Mouse (Mus musculus) CH12.LX (cell line): ENCODE data around the gene Gsdme. TPM values are rescaled to one million over a fixed set of nuclear protein-coding genes. Genes with fewer than 3 reads are reported as not detected.

Experiments
- DNase-seq: peaks from one replicate; pipeline ENCODE4 v3.0.0-alpha.2; 2013; ENCODE audit errors: extremely low read depth
- H3K27ac ChIP-seq: 2 replicates; pipeline ENCODE4 v1.5.1; 2012; ENCODE audit warnings: low read depth, mild to moderate bottlenecking, control low read depth, moderate library complexity; ENCODE audit not compliant: insufficient read depth
- H3K27me3 ChIP-seq: replicated peaks from 2 replicates; pipeline ENCODE3; 2012; ENCODE audit warnings: inconsistent platforms
- H3K36me3 ChIP-seq, 2 experiments: replicated peaks in 1 of 2; 2 replicates each; pipeline versions ENCODE3 to v1.6.1; 2012; ENCODE audit warnings: inconsistent platforms in 1 of 2, low read length in 1 of 2, mild to moderate bottlenecking in 1 of 2, mixed read lengths in 1 of 2, moderate library complexity in 1 of 2; ENCODE audit not compliant: control insufficient read depth in 1 of 2, insufficient read depth in 1 of 2
- H3K4me1 ChIP-seq, 2 experiments: 2 replicates each; pipeline ENCODE4 v1.6.1; 2012; ENCODE audit warnings: inconsistent platforms in 1 of 2, moderate library complexity in 1 of 2; ENCODE audit not compliant: insufficient read depth in 2 of 2, control insufficient read depth in 1 of 2
- H3K4me2 ChIP-seq: 2 replicates; pipeline ENCODE4 v1.6.1; 2012; ENCODE audit warnings: low read depth, mild to moderate bottlenecking, control low read depth; ENCODE audit not compliant: poor library complexity, insufficient read depth, severe bottlenecking
- H3K4me3 ChIP-seq, 3 experiments: fragments of 150-350 bp in 1 of 3; sonication (generic) in 1 of 3; replicated peaks in 1 of 3; 2 replicates each; pipeline versions ENCODE3 to v1.5.1; 2011 to 2012; ENCODE audit warnings: low read depth in 2 of 3, low read length in 2 of 3, mild to moderate bottlenecking in 2 of 3, moderate library complexity in 2 of 3, control low read depth in 1 of 3, improper control_type of control experiment in 1 of 3, inconsistent platforms in 1 of 3, mixed read lengths in 1 of 3; ENCODE audit not compliant: poor library complexity in 1 of 3
- H3K79me2 ChIP-seq: replicated peaks from 2 replicates; pipeline ENCODE4 v1.6.1; 2012; ENCODE audit warnings: mild to moderate bottlenecking, moderate library complexity; ENCODE audit not compliant: control insufficient read depth, poor library complexity, insufficient read depth, severe bottlenecking; ENCODE audit errors: extremely low read depth
- H3K9ac ChIP-seq: 2 replicates; pipeline ENCODE4 v1.6.1; 2012; ENCODE audit warnings: low read depth, mild to moderate bottlenecking, control low read depth, moderate library complexity; ENCODE audit not compliant: insufficient read depth
- H3K9me3 ChIP-seq: replicated peaks from 2 replicates; pipeline ENCODE3; 2012; ENCODE audit warnings: low read length, inconsistent platforms, mixed read lengths
- BHLHE40 ChIP-seq: IDR thresholded peaks from 2 replicates; pipeline ENCODE4 v1.6.1; 2011; ENCODE audit warnings: mild to moderate bottlenecking, low read depth, low read length, improper control_type of control experiment
- CHD1 ChIP-seq: IDR thresholded peaks from 2 replicates; pipeline ENCODE4 v1.6.1; 2012; ENCODE audit warnings: low read depth, low read length, improper control_type of control experiment, inconsistent platforms
- CHD2 ChIP-seq: IDR thresholded peaks from 2 replicates; pipeline ENCODE4 v1.6.1; 2011; ENCODE audit warnings: low read length, improper control_type of control experiment
- CTCF ChIP-seq, 2 experiments: IDR thresholded peaks in 1 of 2; conservative IDR thresholded peaks in 1 of 2; 2 replicates each; pipeline ENCODE4 v1.5.1; 2011 to 2012; ENCODE audit warnings: low read depth in 2 of 2, low read length in 2 of 2, improper control_type of control experiment in 1 of 2, inconsistent platforms in 1 of 2, mild to moderate bottlenecking in 1 of 2, moderate library complexity in 1 of 2
- E2F4 ChIP-seq: IDR thresholded peaks from 2 replicates; pipeline ENCODE4 v1.6.1; 2011; ENCODE audit warnings: low read depth, low read length, improper control_type of control experiment; ENCODE audit not compliant: insufficient replicate concordance
- ELF1 ChIP-seq: IDR thresholded peaks from 2 replicates; pipeline ENCODE4 v1.6.1; 2014; ENCODE audit warnings: low read depth, mild to moderate bottlenecking, inconsistent platforms, low read length, improper control_type of control experiment
- EP300 ChIP-seq: IDR thresholded peaks from 2 replicates; pipeline ENCODE4 v1.6.1; 2011; ENCODE audit warnings: low read length, improper control_type of control experiment
- ETS1 ChIP-seq: conservative IDR thresholded peaks from 2 replicates; pipeline ENCODE4 v1.6.1; 2012; ENCODE audit warnings: low read depth, mild to moderate bottlenecking, inconsistent platforms, low read length, improper control_type of control experiment, moderate library complexity
- GABPA ChIP-seq: IDR thresholded peaks from 2 replicates; pipeline ENCODE4 v1.6.1; 2012; ENCODE audit warnings: low read depth, low read length, improper control_type of control experiment, inconsistent platforms; ENCODE audit not compliant: insufficient replicate concordance
- IRF4 ChIP-seq: IDR thresholded peaks from 2 replicates; pipeline ENCODE4 v1.6.1; 2014; ENCODE audit warnings: low read depth, mild to moderate bottlenecking, inconsistent platforms, low read length, improper control_type of control experiment
- JUN ChIP-seq: IDR thresholded peaks from 2 replicates; pipeline ENCODE4 v1.6.1; 2011; ENCODE audit warnings: low read depth, mild to moderate bottlenecking, low read length, improper control_type of control experiment, moderate library complexity; ENCODE audit not compliant: insufficient read depth
- MAFK ChIP-seq: IDR thresholded peaks from 2 replicates; pipeline ENCODE4 v1.6.1; 2011; ENCODE audit warnings: low read length, improper control_type of control experiment; ENCODE audit not compliant: insufficient replicate concordance
- MAZ ChIP-seq: IDR thresholded peaks from 2 replicates; pipeline ENCODE4 v1.6.1; 2012; ENCODE audit warnings: low read depth, mild to moderate bottlenecking, inconsistent platforms, low read length, improper control_type of control experiment, moderate library complexity
- MXI1 ChIP-seq: IDR thresholded peaks from 2 replicates; pipeline ENCODE4 v1.6.1; 2011; ENCODE audit warnings: mild to moderate bottlenecking, low read depth, low read length, improper control_type of control experiment
- NRF1 ChIP-seq: IDR thresholded peaks from 2 replicates; pipeline ENCODE4 v1.6.1; 2014; ENCODE audit warnings: low read depth, mild to moderate bottlenecking, inconsistent platforms, low read length, improper control_type of control experiment, moderate library complexity
- PAX5 ChIP-seq: IDR thresholded peaks from 2 replicates; pipeline ENCODE4 v1.6.1; 2012; ENCODE audit warnings: low read length, inconsistent platforms, mixed read lengths
- POLR2A ChIP-seq: IDR thresholded peaks from 2 replicates; pipeline ENCODE4 v1.6.1; 2011; ENCODE audit warnings: low read depth, mild to moderate bottlenecking, improper control_type of control experiment, low read length
- POLR2AphosphoS2 ChIP-seq: IDR thresholded peaks from 2 replicates; pipeline ENCODE4 v1.6.1; 2011; ENCODE audit warnings: low read depth, low read length, improper control_type of control experiment
- RAD21 ChIP-seq: IDR thresholded peaks from 2 replicates; pipeline ENCODE4 v1.6.1; 2011; ENCODE audit warnings: low read depth, mild to moderate bottlenecking, low read length, improper control_type of control experiment, moderate library complexity
- RCOR1 ChIP-seq: conservative IDR thresholded peaks from 2 replicates; pipeline ENCODE4 v1.6.1; 2012; ENCODE audit warnings: low read depth, mild to moderate bottlenecking, inconsistent platforms, low read length, improper control_type of control experiment
- SIN3A ChIP-seq: IDR thresholded peaks from 2 replicates; pipeline ENCODE4 v1.6.1; 2012; ENCODE audit warnings: low read length, improper control_type of control experiment, inconsistent platforms
- SMC3 ChIP-seq: IDR thresholded peaks from 2 replicates; pipeline ENCODE4 v1.6.1; 2011; ENCODE audit warnings: low read depth, low read length, improper control_type of control experiment
- UBTF ChIP-seq: IDR thresholded peaks from 2 replicates; pipeline ENCODE4 v1.6.1; 2012; ENCODE audit warnings: low read depth, mild to moderate bottlenecking, inconsistent platforms, low read length, improper control_type of control experiment, moderate library complexity
- USF2 ChIP-seq: conservative IDR thresholded peaks from 2 replicates; pipeline ENCODE4 v1.6.1; 2011; ENCODE audit warnings: low read depth, low read length, improper control_type of control experiment
- ZC3H11A ChIP-seq: IDR thresholded peaks from 2 replicates; pipeline ENCODE4 v1.6.1; 2012; ENCODE audit warnings: low read depth, mild to moderate bottlenecking, inconsistent platforms, low read length, improper control_type of control experiment
- ZMIZ1 ChIP-seq: IDR thresholded peaks from 2 replicates; pipeline ENCODE4 v1.6.1; 2012; ENCODE audit warnings: low read depth, mild to moderate bottlenecking, inconsistent platforms, low read length, improper control_type of control experiment
- ZNF384 ChIP-seq: IDR thresholded peaks from 2 replicates; pipeline ENCODE4 v1.6.1; 2012; ENCODE audit warnings: low read depth, low read length, improper control_type of control experiment, inconsistent platforms
- dilution Hi-C: fragments of 300-500 bp; cut with MboI; formaldehyde crosslinking; loops from 2 replicates; pipeline ENCODE4 v1.14.3; 2020; ENCODE audit warnings: low sequenced_read_pairs; ENCODE audit not compliant: extremely low pct_unique_long_range_greater_than_20kb, extremely low pct_ligation_motif_present
- in situ Hi-C: fragments of 300-500 bp; cut with MboI; formaldehyde crosslinking; loops from 3 replicates; pipeline ENCODE4 v1.14.3; 2019; ENCODE audit warnings: low sequenced_read_pairs, low pct_ligation_motif_present, low pct_unique_long_range_greater_than_20kb, mixed read lengths
- polyA plus RNA-seq: library from polyadenylated mRNA; unstranded; fragments of >175 nt; gene quantifications from 2 replicates; pipeline ENCODE4 v1.2.1, GENCODE M21; 2012; ENCODE audit warnings: low read depth; ENCODE audit not compliant: insufficient read length
- total RNA-seq, 2 experiments: library from RNA; depleted of rRNA; stranded (reverse); fragments of 300-350 nt in 1 of 2; fragments of >200 nt in 1 of 2; gene quantifications; 2 replicates each; pipeline ENCODE4 v1.2.3; 2012 to 2014

Gsdme gene
- total and polyA plus RNA-seq, 3 experiments = 0.38 to 1.8 TPM; not detected in 1

DNA sequence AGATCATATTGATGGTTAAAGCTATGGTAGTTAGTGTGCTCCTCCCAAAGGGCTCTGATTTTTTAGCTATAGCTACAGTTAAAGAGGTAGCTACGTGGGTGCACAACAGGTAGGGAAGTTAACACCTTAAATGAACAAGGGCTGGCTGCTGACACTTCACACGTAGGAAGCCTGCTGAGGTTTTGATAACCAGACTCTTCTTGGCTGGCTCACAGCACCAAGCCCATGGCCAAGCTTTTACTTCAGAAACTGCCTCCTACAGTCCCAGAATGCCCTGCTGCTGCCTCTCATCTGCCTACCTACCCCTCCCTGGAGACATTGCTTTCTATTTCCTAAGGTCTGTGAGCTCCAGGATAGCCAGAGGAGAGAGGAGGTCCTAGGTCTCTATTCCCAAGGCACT is 25.7 kb downstream of the Gsdme start:
- no peaks in the 10 kb centered on the region for H3K9me3 ChIP-seq
- H3K79me2 ChIP-seq = no peaks in the 10 kb centered on the region
- H3K27me3 ChIP-seq = no peaks in the 10 kb centered on the region
- no peak overlapping the region for H3K27ac ChIP-seq
- H3K4me3 ChIP-seq = no peak overlapping the region
- in situ Hi-C loops (no loop called here), dilution Hi-C loops (no loop called here)
- no peaks in the 10 kb centered on the region for H3K36me3 ChIP-seq
- no peak for TF ChIP-seq NRF1
- TF ChIP-seq ELF1 = no peak
- TF ChIP-seq MAFK = no peak
- no peak for TF ChIP-seq UBTF
- TF ChIP-seq GABPA = no peak
- TF ChIP-seq ZNF384 = no peak
- TF ChIP-seq RCOR1 = no peak
- peaks cover 0 to 2% of the 10 kb centered on the region in 2 experiments; a peak in 1 of 4 replicates for H3K4me1 ChIP-seq
- no peak for DNase-seq
- H3K4me2 ChIP-seq = no peak overlapping the region
- no peak overlapping the region for H3K9ac ChIP-seq

DNA sequence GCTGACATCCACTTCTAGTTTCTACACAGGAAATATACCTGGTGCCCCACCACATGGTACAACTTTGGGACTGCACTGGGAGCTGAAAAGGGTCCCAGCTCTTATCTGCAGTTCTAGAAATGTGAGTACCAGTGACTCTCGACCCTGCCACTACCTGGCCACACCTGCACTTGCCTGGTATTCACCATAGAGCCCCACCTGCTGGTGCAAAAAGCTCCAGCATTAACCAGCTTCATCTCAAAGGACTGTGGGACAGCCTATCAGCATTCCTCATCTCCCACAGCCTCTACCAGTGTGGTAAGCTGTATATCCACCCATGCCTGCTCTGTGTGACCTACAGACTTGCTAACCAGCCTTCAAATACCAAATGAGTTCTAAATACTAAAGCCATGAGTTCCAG is 30.7 kb downstream of the Gsdme start:
- in situ Hi-C loops (no loop called here), dilution Hi-C loops (no loop called here)
- Histone ChIP-seq H3K79me2 (no peaks in the 10 kb centered on the region), H3K4me2 (no peak overlapping the region), H3K4me1 (no peaks in the 10 kb centered on the region; a peak in 1 of 4 replicates), H3K27me3 (no peaks in the 10 kb centered on the region), H3K9me3 (no peaks in the 10 kb centered on the region), H3K36me3 (no peaks in the 10 kb centered on the region), H3K27ac (no peak overlapping the region), H3K9ac (no peak overlapping the region), H3K4me3 (no peak overlapping the region)
- DNase-seq = no peak
- TF ChIP-seq SMC3 (peak; percentile 30), CHD1 (no peak), ZC3H11A (no peak), CTCF (conservative IDR thresholded peaks at IDR 0.05 in 1 of 2, IDR thresholded peaks at IDR 0.05 in 1 of 2; ENCODE audit: low read depth in 2 of 2, low read length in 2 of 2) (peak in 1 of 2 experiments; percentile 44; a peak in 2 of 4 replicates), MXI1 (no peak), ELF1 (no peak), ZMIZ1 (no peak)

DNA sequence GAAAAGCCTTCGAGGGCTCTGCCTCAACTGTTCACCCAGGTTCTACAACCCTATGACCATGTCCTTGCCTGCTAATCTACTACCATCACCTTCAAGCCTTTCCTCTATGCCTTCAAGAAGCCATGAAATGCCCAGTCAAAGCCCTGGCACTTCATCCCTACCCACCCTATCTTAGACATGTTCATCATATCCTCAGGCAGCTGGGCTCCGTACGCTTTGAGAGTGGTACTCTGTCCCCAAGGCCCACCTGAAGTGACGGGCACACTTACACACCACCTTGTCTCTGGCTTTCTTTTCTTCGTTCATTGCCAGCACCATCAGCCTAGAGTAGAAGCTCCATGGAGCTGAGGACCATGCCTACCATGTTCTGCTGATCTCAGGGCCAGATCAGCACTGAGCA is 32.4 kb downstream of the Gsdme start:
- Histone ChIP-seq H3K4me2 (no peak overlapping the region), H3K9me3 (no peaks in the 10 kb centered on the region), H3K27me3 (no peaks in the 10 kb centered on the region), H3K27ac (no peak overlapping the region), H3K36me3 (no peaks in the 10 kb centered on the region), H3K9ac (no peak overlapping the region), H3K4me3 (no peak overlapping the region), H3K79me2 (no peaks in the 10 kb centered on the region), H3K4me1 (no peaks in the 10 kb centered on the region; a peak in 1 of 4 replicates)
- in situ Hi-C loops = no loop called here
- dilution Hi-C loops = no loop called here
- DNase-seq = no peak
- TF ChIP-seq ETS1 = no peak
- no peak for TF ChIP-seq EP300
- TF ChIP-seq SIN3A = no peak
- no peak for TF ChIP-seq MAZ
- TF ChIP-seq IRF4 = no peak
- TF ChIP-seq POLR2A = no peak
- TF ChIP-seq POLR2AphosphoS2 = no peak
- no peak for TF ChIP-seq PAX5
- no peak for TF ChIP-seq NRF1
- TF ChIP-seq UBTF = no peak
- no peak for TF ChIP-seq JUN
- no peak for TF ChIP-seq RCOR1
- TF ChIP-seq E2F4 = no peak
- TF ChIP-seq RAD21 = no peak
- no peak for TF ChIP-seq ZNF384
- TF ChIP-seq BHLHE40 = no peak
- no peak for TF ChIP-seq USF2
- TF ChIP-seq CHD2 = no peak
- TF ChIP-seq ELF1 = no peak
